Mouse (Mus musculus) spleen, postnatal 10 days (tissue): ENCODE measurements around the gene Hist1h2ad.
"Not testable (repeated sequence)": the region's sequence is repeated elsewhere in the genome, so short reads cannot be mapped to it uniquely, and the experiment has no call there.

Experiments
- DNase-seq, 2 experiments: peaks; one replicate each; pipeline ENCODE4 v3.0.0; 2021 to 2022; ENCODE audit warnings: low spot score in 2 of 2

The Hist1h2ad gene

DNA sequence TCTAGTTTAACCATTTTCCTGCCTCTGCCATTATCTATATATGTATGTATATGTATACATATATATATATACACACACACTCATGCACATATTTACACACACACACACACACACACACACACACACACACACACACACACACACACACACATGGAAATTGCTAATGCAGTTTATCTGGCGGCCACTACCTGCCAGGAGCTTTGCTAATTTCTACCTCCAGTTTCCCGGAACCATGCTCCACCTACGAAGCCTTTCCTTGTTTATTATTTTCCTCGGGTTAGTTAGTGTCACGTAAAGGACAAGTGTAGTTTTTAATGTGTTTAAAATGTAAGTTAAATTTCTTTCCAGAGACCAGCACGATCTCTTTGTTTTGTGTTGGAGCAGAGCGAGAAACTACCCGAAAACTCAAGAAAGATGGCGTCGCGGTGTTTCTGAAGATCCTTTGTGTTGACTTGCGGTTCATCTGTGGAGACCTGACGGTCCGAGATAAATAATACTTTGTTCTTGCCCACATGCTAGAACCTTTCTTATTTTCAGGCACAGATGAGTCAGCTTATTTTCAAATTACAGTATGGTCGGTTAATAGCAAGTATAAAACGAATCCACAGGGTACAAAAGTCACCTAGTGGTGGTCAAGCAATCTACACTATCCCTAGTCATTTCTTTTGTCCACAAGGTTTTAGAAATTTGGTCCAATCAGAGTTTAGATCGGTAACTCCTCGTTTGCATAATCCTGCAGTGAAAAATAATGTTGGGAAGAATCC, 11.3 kb upstream of the Hist1h2ad start:
- DNase-seq = peak; percentile 37 to 57

GRCm38 (mm10) chr13:23564482-23564881, 9.7 kb upstream of the Hist1h2ad start:
- DNase-seq = no peak

GRCm38 (mm10) chr13:23570261-23571021, 3.7 kb upstream of the Hist1h2ad start:
- DNase-seq = not testable (repeated sequence)

GRCm38 (mm10) chr13:23571022-23571503, 3.1 kb upstream of the Hist1h2ad start, which contains the start of the genes Hist1h2ae and Hist1h2bg:
TSS of gene Hist1h2ae (minus strand) at chr13:23571220.
TSS of gene Hist1h2bg (plus strand) at chr13:23571396.
- peak; percentile 79 to 91 for DNase-seq

DNA sequence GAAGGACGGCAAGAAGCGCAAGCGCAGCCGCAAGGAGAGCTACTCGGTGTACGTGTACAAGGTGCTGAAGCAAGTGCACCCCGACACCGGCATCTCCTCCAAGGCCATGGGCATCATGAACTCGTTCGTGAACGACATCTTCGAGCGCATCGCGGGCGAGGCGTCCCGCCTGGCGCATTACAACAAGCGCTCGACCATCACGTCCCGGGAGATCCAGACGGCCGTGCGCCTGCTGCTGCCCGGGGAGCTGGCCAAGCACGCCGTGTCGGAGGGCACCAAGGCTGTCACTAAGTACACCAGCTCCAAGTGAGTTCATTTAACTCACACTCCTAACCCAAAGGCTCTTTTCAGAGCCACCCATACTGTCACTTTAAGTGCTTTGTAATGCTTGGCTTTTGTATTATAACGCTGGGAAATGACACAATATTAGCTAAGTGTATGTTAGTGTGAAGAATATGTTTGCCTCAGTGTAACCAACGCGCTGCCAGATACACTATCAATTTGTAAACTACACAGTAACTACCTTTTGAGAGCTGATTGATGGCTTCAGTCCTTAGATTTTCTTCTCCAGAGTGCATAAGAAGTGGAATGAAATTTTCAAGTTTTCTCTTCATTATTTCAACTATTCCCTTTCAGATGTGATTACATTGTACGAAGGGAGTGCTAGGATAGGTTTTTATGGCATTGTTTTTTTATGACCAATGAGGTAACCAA, 2.5 kb upstream of the Hist1h2ad start:
- peak in 1 of 2 experiments; percentile 60 for DNase-seq

- DNase-seq = no peak
Observed at GRCm38 (mm10) chr13:23572218-23573033, 1.8 kb upstream of the Hist1h2ad start.

DNA sequence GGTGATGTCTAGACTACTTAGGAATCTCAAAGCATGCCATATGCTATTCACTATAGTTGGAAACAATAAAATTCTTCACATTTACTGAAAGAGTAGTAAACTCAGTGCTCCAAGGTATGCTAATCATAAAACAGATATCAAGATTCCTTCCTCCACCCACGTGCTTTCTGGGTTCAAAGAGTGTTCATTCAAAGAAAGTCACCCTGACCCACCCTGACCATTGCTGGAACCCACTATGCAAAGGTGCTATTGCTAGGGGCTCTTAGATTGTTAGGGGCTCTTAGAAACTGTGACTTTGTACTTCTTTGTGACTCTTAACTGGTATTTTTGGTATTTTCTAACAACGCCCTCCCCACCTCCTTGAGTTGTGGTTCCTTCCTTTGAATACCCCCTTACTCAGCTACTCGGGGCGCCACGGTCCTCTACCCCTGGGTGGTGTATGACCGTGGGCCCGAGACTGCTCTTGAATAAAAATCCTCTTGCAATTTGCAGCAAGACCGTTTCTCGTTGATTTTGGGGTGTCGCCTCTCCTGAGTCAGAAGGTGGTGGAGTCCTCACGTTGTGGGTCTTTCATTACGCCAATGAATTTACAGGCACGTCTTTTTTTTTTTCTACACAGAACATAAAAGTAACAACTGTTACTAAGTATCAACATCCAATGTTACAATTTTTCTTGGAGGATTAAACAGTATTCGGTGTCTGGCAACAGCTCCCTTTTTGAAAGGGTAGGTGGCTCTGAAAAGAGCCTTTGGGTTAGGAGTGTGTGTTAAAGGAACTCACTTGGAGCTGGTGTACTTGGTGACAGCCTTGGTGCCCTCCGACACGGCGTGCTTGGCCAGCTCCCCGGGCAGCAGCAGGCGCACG, 915 bp upstream of the Hist1h2ad start:
- peak; percentile 61 to 65 for DNase-seq

DNA sequence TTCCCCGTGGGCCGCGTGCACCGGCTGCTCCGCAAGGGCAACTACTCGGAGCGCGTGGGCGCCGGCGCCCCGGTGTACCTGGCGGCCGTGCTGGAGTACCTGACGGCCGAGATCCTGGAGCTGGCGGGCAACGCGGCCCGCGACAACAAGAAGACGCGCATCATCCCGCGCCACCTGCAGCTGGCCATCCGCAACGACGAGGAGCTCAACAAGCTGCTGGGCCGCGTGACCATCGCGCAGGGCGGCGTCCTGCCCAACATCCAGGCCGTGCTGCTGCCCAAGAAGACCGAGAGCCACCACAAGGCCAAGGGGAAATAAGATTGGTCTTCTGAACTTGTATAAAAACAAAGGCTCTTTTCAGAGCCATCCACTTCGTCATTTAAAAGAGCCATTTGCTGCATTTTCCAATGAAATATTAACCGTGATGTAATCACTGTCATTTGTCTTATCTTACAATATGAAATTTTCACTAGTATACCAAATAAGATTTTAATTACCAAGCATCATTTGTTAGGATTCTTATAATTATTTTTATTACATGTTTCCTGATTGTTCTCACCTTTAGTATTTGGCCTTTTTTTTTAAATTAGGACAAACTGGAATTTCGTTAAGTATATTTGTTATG, 477 bp downstream of the Hist1h2ad start:
- DNase-seq = not testable (repeated sequence)

DNA sequence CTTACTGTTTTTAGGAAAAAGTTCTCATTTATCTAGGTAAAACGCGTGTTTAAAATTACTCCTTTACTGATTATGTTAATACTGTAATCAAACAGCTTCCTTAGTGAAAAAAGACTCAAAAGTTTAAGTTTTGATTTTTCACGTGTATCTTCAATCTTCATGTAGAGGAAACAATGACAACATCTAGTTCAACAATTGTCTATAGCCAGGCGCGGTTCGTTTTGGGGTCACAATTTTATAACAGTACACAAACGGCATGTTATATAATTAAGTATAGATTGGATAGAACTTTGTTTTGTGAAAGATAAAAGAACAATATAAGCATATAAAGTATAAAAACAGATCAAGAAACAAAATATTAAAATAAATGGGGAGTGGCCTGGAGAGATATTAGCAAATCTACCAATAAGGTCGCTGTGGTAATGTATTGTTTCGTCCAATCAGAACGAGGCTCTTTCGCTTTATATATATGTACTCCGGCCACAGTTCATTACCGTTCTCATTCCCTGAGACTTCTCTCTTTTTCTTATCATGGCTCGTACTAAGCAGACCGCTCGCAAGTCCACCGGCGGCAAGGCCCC, 1.2 kb downstream of the Hist1h2ad start, which contains the start of gene Hist1h3d:
TSS of gene Hist1h3d (plus strand) at position 493 of the 581 bp plus-strand sequence.
- DNase-seq = peak; percentile 68 to 82

DNA sequence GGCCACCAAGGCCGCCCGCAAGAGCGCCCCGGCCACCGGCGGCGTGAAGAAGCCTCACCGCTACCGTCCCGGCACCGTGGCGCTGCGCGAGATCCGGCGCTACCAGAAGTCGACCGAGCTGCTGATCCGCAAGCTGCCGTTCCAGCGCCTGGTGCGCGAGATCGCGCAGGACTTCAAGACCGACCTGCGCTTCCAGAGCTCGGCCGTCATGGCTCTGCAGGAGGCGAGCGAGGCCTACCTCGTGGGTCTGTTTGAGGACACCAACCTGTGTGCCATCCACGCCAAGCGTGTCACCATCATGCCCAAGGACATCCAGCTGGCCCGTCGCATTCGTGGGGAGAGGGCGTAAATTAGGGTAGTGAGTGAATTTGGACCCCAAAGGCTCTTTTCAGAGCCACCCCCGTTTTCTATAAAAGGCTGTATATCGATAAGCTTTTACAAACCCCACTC, 1.7 kb downstream of the Hist1h2ad start:
- peak; percentile 53 to 67 for DNase-seq

DNA sequence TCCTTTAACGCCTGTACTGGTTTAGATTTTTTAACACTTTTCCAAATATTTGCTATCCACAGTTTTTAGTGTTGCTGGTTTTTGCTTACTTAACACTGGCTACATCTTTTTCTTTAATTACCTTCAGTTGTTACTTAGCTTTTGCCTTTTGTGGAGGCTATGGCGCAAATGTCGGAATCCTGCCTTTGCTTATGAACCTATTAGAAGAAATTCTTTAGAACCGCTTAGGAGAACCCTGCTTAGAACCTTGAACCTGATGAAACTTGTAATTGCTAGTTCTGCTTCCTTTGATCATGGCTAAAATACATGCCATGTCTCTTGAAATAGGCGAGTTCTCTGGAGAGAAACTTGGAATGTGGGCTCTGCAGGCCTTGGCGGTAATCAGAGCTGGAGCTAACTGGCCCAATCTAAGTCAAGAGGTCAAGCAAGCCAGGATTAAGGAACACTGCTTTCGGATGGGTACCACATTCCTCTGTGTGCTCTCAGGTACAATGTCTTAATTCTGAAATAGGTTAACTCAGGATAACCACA, 2.2 kb downstream of the Hist1h2ad start:
- peak; percentile 38 to 50 for DNase-seq

- peak in 1 of 2 experiments; percentile 47 for DNase-seq
Observed at GRCm38 (mm10) chr13:23576906-23577639, 2.9 kb downstream of the Hist1h2ad start.

DNA sequence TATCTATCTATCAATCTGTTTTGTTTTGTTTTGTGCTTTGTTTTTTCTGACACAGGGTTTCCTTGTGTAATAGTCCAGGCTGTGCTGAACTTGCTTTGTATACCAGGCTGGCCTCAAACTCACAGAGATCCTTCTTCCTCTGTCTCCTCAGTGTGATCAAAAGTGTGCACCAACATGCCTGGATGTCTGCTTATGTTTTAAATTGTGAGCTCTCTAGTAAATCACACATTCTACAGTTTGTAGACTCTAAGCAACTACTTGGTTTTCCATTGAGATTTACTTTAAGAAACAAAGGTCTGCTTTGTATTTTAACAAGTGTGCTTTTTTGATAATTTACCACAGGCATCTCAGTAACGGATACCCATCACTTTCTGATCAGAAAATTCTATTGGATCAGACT, 3.7 kb downstream of the Hist1h2ad start:
- DNase-seq = no peak

- peak; percentile 93 to 97 for DNase-seq
Observed at GRCm38 (mm10) chr13:23581408-23582218, 7.4 kb downstream of the Hist1h2ad start, which contains the start of gene Hist1h4d. TSS of gene Hist1h4d (plus strand) at chr13:23581598.

DNA sequence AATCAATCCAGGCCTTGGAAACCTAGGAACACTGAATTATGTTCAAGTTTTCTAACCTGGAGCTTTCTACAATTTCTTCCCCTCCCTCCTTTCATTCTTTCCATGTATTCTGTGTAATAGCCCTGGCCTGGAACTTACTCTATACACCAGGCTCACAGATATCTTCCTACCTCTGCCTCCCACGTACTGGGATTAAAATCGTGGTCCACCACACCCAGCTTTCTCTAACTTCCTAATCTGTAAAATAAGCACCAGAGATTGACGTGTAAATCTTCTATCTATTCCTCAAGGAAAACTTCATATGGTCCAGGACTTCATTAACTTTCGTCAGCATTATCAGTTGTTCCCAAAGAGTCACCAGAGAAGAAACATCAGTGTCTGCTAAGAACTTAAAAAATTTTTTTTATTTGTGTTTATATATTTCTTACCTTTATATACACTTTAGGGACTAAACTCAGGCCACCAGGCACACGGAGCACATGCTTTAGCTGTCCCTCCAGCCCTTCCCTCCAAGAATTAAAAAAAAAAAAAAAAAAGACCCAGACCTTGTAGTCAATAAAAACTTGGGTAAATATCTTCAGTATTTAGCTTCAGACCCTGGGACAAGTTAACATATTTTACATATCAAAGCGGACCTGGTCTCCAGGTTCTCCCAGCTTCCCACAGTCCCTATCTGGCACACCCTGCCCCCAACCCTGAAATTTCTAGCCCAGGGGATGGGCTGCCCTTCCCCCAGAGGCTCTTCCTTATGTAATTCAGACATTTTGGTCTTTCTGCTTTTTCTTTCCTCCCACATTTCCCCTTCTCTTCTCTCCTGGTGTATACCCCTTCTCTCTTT, 8.3 kb downstream of the Hist1h2ad start:
- peak; percentile 28 to 40 for DNase-seq

- peak; percentile 38 to 44 for DNase-seq
Observed at GRCm38 (mm10) chr13:23583387-23584068, 9.3 kb downstream of the Hist1h2ad start.
